9 mouse cellular contexts compared by ENCODE assay signal in the genomic region with DNA sequence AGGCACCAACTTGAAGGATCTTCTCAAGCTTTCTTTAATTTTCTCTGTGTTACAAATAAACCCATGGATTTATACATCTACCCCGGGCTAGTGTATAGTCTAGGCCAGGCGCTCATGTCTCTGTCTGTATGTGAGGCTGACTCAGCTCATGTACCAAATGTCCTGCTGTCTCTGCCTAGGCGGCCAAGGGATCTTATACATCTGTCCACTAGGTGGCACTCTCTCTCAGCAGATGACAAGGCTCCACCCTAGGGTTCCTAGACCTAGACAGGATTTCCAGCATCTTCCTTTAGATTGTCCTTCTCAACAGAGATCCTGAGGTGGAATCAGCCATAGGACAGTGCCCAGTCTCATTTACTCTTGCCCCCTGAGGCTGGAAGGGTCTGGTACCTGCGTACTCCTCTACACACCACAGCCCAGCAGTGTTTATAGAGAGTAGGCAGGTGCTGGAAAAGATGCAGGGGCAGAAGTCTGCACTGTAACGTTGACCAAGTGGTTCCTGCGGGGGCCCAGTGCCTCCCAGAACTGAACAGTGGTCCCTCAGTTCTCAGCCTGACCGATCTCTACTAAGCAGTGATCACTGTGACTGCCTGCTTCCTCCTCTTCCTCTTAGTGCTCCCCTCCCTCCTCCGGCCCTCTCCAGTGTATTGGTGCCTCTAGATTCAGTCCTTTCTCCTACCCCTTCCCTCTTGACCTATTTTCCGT. TPM values are rescaled to one million over a fixed set of nuclear protein-coding genes. Genes with fewer than 3 reads are reported as not detected.
DNase-seq lines count a peak whose midpoint lies in the region; ATAC-seq and TF ChIP-seq lines count a peak whose summit lies in the region.
"Had no signal": no experiment of that assay in that cellular context is flagged by ENCODE, and none has a peak within 500 bp of the region (broad histone marks: within the 10 kb centered on the region; RNA-seq: fewer than 3 reads in every experiment).

No protein-coding gene starts in this region.

- ATAC-seq in forebrain, postnatal 0 days = peak; percentile 94
- peak; percentile 79 for ATAC-seq in lung, embryonic 14.5 days (ENCODE audit: insufficient read depth)

- H3K27ac ChIP-seq in forebrain, postnatal 0 days (ENCODE audit: low read depth, low read length) = no peak overlapping the region
- no peak overlapping the region for H3K27ac ChIP-seq in hindbrain, embryonic 10.5 days
- no peak overlapping the region for H3K27ac ChIP-seq in lung, embryonic 14.5 days (ENCODE audit: low read depth)

- H3K9me3 ChIP-seq in forebrain, postnatal 0 days (ENCODE audit: low read length) = no peaks in the 10 kb centered on the region
- no peaks in the 10 kb centered on the region for H3K9me3 ChIP-seq in hindbrain, embryonic 10.5 days
- H3K9me3 ChIP-seq in lung, embryonic 14.5 days (ENCODE audit: low read depth, low read length) = no peaks in the 10 kb centered on the region

- H3K27me3 ChIP-seq in forebrain, postnatal 0 days (ENCODE audit: insufficient read depth, low read length) = no peaks in the 10 kb centered on the region
- H3K27me3 ChIP-seq in hindbrain, embryonic 10.5 days (ENCODE audit: insufficient read depth, poor library complexity, severe bottlenecking) = no peaks in the 10 kb centered on the region
- H3K27me3 ChIP-seq in lung, embryonic 14.5 days (ENCODE audit: insufficient read depth, low read length) = no peaks in the 10 kb centered on the region

- H3K4me2 ChIP-seq in forebrain, postnatal 0 days (ENCODE audit: low read depth) = no peak overlapping the region
- no peak overlapping the region for H3K4me2 ChIP-seq in lung, embryonic 14.5 days

- no peak overlapping the region for H3K4me3 ChIP-seq in forebrain, postnatal 0 days (ENCODE audit: low read depth, low read length)
- H3K4me3 ChIP-seq in hindbrain, embryonic 10.5 days = no peak overlapping the region
- H3K4me3 ChIP-seq in lung, embryonic 14.5 days (ENCODE audit: low read depth, low read length) = no peak overlapping the region
- H3K4me3 ChIP-seq: myocyte had no signal

- H3K9ac ChIP-seq in forebrain, postnatal 0 days = no peak overlapping the region
- H3K9ac ChIP-seq in lung, embryonic 14.5 days = no peak overlapping the region

- 66% methylated on average over 9 of the region's 9 CpGs for WGBS in forebrain, postnatal 0 days
- 66% methylated on average over 9 of the region's 9 CpGs for WGBS in hindbrain, embryonic 10.5 days
- WGBS in lung, embryonic 14.5 days = 62% methylated on average over 9 of the region's 9 CpGs

- peaks cover 25% of the 10 kb centered on the region for H3K36me3 ChIP-seq in forebrain, postnatal 0 days (ENCODE audit: insufficient read depth)
- peaks cover 53% of the 10 kb centered on the region for H3K36me3 ChIP-seq in hindbrain, embryonic 10.5 days
- peaks cover 27% of the 10 kb centered on the region for H3K36me3 ChIP-seq in lung, embryonic 14.5 days (ENCODE audit: insufficient read depth)

- no peaks in the 10 kb centered on the region for H3K4me1 ChIP-seq in forebrain, postnatal 0 days (ENCODE audit: insufficient read depth)
- peaks cover 11% of the 10 kb centered on the region for H3K4me1 ChIP-seq in hindbrain, embryonic 10.5 days (replicated peaks)
- no peaks in the 10 kb centered on the region for H3K4me1 ChIP-seq in lung, embryonic 14.5 days (ENCODE audit: insufficient read depth)

- TF ChIP-seq CTCF in forebrain, postnatal 0 days (IDR thresholded peaks at IDR 0.05; ENCODE audit: low read depth) = peak; percentile 98
- peak; percentile 96 for TF ChIP-seq CTCF in lung, embryonic 14.5 days (IDR thresholded peaks at IDR 0.05; ENCODE audit: low read depth)

- peak; percentile 42 for DNase-seq in MEL-GATA-1-ER (ENCODE audit: extremely low read depth, low read depth)
- DNase-seq in cerebellum, adult 11-12 months = peak; percentile 87
- peak; percentile 91 for DNase-seq in forebrain, postnatal 0 days
- DNase-seq in hindbrain, embryonic 10.5 days (ENCODE audit: low spot score) = peak; percentile 76
- peak; percentile 86 to 95 for DNase-seq in layer of hippocampus, adult 8-10 months (ENCODE audit: low spot score in 2 of 2)
- peak; percentile 96 for DNase-seq in lung, embryonic 14.5 days
- peak; percentile 44 for DNase-seq in ovary, postnatal 10 days (ENCODE audit: low spot score)
- peak; percentile 79 for DNase-seq in thymus, postnatal 0 days (ENCODE audit: low spot score)

RNA-seq across cellular contexts. Expression of gene Ctnnbip1, which starts 31.3 kb away (rescaled TPM):
- total RNA-seq in forebrain, postnatal 0 days (2014; rRNA removed) = 98.6 and 105 TPM in 2 replicates
- 126 and 134 TPM in 2 replicates for polyA plus RNA-seq in forebrain, postnatal 0 days (2015; fragmentation: Nextera tagmentation; extraction: Ambion mirVana)
- 62.7 and 68.2 TPM in 2 replicates for polyA plus RNA-seq in hindbrain, embryonic 10.5 days (2016; fragmentation: Nextera tagmentation; extraction: Ambion mirVana)
- total RNA-seq in layer of hippocampus, adult 8-10 months (2022) = 10 to 100 TPM; 28.1 to 40.7 (median 32.0) TPM
- 65.3 and 65.4 TPM in 2 replicates for polyA plus RNA-seq in lung, embryonic 14.5 days (2014; fragmentation: Nextera tagmentation; extraction: Ambion mirVana)
- polyA plus RNA-seq in thymus, postnatal 0 days (2015; fragmentation: Nextera tagmentation; extraction: Ambion mirVana) = 25.6 and 28.3 TPM in 2 replicates

RNA-seq across cellular contexts. Expression of gene Clstn1, which starts 36.9 kb away (rescaled TPM):
- total RNA-seq in forebrain, postnatal 0 days (2014; rRNA removed) = 367 and 451 TPM in 2 replicates
- 142 and 179 TPM in 2 replicates for polyA plus RNA-seq in forebrain, postnatal 0 days (2015; fragmentation: Nextera tagmentation; extraction: Ambion mirVana)
- polyA plus RNA-seq in hindbrain, embryonic 10.5 days (2016; fragmentation: Nextera tagmentation; extraction: Ambion mirVana) = 36.0 and 57.4 TPM in 2 replicates
- 100 to 1,000 TPM; 744 to 810 (median 791) TPM for total RNA-seq in layer of hippocampus, adult 8-10 months (2022)
- polyA plus RNA-seq in lung, embryonic 14.5 days (2014; fragmentation: Nextera tagmentation; extraction: Ambion mirVana) = 45.3 and 45.7 TPM in 2 replicates
- 20.4 and 21.1 TPM in 2 replicates for polyA plus RNA-seq in thymus, postnatal 0 days (2015; fragmentation: Nextera tagmentation; extraction: Ambion mirVana)

Comparison
In these comparisons a context has a peak if more than half of its experiments do, and no peak if none do; other contexts are left out.
1. DNase-seq: peak in every context shown above with its lines; median percentile 96 in lung, embryonic 14.5 days; 91 in forebrain, postnatal 0 days; 90 in layer of hippocampus, adult 8-10 months; 87 in cerebellum, adult 11-12 months; 79 in thymus, postnatal 0 days; 76 in hindbrain, embryonic 10.5 days; 44 in ovary, postnatal 10 days; 42 in MEL-GATA-1-ER.